Mouse (Mus musculus): Measurements from ENCODE around the gene Ptgs2.

The Ptgs2 gene

DNA sequence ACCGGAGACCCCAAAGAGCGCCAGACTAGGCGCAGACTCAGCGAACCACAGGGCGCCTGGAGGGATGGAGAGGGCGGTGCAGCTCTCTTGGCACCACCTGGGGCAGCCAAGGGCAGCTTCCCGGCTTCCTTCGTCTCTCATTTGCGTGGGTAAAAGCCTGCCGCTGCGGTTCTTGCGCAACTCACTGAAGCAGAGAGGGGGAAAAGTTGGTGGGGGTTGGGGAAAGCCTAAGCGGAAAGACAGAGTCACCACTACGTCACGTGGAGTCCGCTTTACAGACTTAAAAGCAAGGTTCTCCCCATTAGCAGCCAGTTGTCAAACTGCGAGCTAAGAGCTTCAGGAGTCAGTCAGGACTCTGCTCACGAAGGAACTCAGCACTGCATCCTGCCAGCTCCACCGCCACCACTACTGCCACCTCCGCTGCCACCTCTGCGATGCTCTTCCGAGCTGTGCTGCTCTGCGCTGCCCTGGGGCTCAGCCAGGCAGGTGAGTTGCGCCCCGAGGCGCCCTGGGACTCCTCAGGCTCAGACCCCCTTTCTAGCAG is at the start of gene Ptgs2:
Ptgs2 (plus strand) TSS at position 242 of the 544 bp plus-strand sequence.
- no peak for DNase-seq (ENCODE audit: low read depth, low spot score)

GRCm38 (mm10) chr1:150050256-150050655 is 49.6 kb upstream of the Ptgs2 start:
- DNase-seq (ENCODE audit: low read depth, low spot score) = no peak

- DNase-seq (ENCODE audit: low read depth, low spot score) = no peak
These were observed 34.1 kb upstream of the Ptgs2 start for GRCm38 (mm10) chr1:150065684-150066083.

DNA sequence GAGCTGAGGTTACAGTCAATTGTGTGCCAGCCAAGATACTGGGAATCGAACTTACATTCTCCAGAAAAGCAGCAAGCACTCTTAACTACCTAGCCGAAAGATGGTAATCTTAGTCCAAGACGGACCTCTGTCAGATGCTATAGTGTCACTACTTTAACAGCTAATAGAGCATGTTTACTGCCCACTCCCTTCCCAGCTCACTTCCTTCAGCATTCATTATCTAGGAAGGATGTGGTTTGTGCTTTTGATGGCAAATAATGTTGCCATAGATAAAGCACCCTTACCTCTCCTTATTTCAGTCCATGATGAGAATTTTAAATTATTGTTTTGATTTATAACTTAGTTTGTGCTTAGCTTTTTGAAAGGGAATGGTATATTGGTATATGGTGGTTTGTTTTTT is 27.0 kb upstream of the Ptgs2 start:
- DNase-seq (ENCODE audit: low read depth, low spot score) = no peak

- DNase-seq (ENCODE audit: low read depth, low spot score) = no peak
These were observed 25.2 kb upstream of the Ptgs2 start for GRCm38 (mm10) chr1:150074609-150075008.

DNA sequence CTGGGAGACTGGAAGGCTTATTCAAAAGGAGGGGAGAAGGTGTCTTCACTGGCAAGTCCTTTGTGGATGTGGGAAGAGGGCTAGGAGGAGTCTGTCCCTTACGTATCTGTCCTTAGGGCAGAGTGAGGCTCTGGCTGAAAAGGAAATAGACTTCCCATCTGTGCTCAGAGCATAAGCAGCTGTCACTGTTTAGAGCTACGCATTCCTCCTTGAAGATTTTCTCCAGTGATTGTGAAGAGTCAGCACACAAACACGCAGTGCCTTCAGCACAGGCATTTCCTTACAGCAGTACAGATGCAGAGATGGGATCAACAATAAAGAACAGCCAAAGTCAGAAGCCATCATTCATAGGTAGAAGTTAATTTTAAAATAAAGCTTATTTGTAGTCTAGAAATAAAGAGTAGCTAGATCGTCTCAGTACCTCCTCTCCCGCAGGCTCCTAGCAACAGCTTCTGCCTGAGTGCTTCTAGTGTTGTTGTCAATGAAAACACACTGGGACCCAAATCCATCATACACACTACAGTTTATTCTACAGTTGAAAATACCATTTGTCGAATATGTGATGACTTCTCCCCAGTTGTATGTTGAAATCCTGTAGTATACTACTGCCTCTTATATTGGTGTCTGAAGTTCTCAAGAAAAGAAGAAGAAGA is 10.7 kb upstream of the Ptgs2 start:
- no peak for DNase-seq (ENCODE audit: low read depth, low spot score)

- DNase-seq (ENCODE audit: low read depth, low spot score) = no peak
These were observed 9.6 kb upstream of the Ptgs2 start for GRCm38 (mm10) chr1:150090229-150090628.

DNA sequence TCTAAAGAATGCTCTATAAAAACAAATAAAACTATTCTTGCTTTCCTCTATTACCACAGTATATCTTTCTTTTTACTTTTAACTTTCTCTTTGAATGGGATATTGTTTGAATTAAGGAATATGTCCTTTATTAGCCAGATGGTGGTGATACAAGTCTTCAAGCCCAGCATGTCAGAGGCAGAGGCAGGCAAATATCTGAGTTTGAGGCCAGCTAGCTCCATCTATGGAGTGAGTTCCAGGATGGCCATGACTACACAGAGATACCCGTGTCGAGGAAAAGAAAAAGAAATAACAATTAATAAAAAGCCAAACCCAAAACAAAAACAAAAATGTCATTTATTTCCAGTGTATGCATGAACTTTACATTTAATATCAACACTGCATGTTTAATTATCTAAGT is 2.8 kb upstream of the Ptgs2 start:
- no peak for DNase-seq (ENCODE audit: low read depth, low spot score)

- DNase-seq (ENCODE audit: low read depth, low spot score) = no peak
These were observed 2.1 kb upstream of the Ptgs2 start for GRCm38 (mm10) chr1:150097721-150098120.

- no peak for DNase-seq (ENCODE audit: low read depth, low spot score)
These were observed 457 bp upstream of the Ptgs2 start for GRCm38 (mm10) chr1:150099374-150099773.

- DNase-seq (ENCODE audit: low read depth, low spot score) = no peak
These were observed 4.4 kb downstream of the Ptgs2 start for GRCm38 (mm10) chr1:150104228-150104720.

GRCm38 (mm10) chr1:150106736-150107135 is 6.9 kb downstream of the Ptgs2 start:
- DNase-seq (ENCODE audit: low read depth, low spot score) = no peak

GRCm38 (mm10) chr1:150109591-150109990 is 9.8 kb downstream of the Ptgs2 start:
- DNase-seq (ENCODE audit: low read depth, low spot score) = no peak

GRCm38 (mm10) chr1:150115352-150115751 is 15.5 kb downstream of the Ptgs2 start:
- DNase-seq (ENCODE audit: low read depth, low spot score) = no peak

DNA sequence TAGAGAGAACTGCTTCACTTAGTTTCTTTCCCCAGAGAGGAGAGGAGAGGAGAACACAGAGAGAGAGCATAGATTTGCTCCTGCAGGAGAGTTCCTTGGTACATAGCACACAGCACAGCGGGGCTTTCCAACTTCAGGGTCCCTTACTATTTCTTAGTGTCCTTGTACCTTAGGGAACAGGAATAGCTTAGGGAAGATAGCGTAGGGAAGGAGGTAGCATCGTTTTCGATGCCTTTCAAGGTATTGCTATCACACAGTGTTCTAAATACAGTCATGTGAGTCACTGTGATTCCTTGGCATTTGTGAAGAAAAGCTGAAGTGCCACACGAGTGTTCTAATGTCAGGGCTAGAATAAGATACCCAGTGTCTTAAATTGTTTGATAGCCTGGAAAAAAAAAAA is 18.5 kb downstream of the Ptgs2 start:
- DNase-seq (ENCODE audit: low read depth, low spot score) = no peak

DNA sequence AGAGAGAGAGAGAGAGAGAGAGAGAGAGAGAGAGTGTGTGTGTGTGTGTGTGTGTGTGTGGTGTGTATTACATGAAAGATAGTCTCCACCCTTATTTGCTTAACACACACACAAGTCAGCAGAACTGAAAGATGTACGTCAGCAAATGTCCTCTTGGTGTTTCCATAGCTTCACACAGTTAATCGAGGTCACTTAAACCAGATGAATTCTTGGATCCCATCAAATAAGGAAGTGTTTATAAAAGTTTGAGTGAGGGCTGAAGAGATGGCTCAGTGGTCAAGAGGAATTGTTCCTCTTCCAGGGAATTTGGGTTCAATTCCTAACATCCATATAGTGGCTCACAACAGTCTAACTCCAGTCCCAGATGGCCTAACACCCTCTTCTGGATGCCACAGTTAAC is 25.7 kb downstream of the Ptgs2 start:
- no peak for DNase-seq (ENCODE audit: low read depth, low spot score)

DNA sequence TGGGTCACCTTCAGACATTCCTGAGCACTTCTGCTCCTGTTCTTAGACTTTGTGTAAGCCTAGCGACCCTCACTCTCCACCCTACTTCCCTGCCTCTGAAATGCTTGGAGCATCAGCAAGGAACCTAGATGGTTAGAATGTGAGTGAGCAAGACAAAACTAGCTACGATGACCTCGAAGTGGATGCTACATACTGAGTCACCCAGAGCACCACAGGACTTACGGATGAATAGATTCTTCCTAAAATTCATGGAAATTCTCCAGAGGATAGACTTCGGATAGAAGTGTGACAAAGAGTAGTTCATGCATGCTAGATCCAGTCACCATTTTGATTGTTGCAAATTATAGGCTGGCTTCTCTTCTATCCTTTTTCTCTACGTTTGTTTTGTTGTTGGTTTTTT is 30.2 kb downstream of the Ptgs2 start:
- no peak for DNase-seq (ENCODE audit: low read depth, low spot score)

- DNase-seq (ENCODE audit: low read depth, low spot score) = no peak
These were observed 30.9 kb downstream of the Ptgs2 start for GRCm38 (mm10) chr1:150130586-150131275.

DNA sequence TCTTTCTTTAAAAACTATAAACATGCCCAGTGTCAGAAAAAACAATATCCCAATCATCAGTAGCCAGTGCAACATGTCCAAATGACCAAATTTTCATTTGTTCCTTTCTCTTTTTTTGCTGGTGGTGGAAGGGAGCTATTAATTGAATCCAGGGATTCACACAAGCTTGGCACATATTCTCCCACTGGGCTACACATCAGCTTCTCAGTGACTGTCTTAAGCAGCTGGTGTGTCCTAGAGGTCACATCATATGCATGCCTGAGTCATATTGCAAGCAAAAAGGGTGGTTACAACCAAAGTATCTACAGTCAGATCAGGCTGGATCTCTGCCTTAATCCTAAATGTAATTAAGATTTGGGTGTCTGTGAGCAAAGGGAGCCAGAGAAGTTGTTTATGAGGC is 35.5 kb downstream of the Ptgs2 start:
- DNase-seq (ENCODE audit: low read depth, low spot score) = no peak

DNA sequence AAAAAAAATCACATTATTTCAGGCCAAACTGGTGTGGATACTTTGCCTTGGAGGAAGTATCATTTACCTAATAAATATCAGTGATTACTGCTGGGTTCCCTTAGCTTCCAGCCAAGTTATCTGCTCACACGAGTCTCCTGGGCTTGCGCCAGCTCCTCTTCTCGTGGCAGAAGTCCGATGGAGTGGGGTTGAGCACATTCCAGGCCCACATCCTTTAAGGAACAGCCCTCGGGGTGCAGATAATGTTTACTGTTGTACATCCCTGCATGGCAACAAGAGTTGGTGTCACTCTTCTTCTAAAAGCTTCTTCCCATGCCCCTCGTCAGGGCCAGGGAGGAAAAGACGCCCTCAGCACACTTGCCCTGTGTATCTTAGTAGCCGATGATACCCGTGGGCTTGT is 39.9 kb downstream of the Ptgs2 start:
- no peak for DNase-seq (ENCODE audit: low read depth, low spot score)

DNA sequence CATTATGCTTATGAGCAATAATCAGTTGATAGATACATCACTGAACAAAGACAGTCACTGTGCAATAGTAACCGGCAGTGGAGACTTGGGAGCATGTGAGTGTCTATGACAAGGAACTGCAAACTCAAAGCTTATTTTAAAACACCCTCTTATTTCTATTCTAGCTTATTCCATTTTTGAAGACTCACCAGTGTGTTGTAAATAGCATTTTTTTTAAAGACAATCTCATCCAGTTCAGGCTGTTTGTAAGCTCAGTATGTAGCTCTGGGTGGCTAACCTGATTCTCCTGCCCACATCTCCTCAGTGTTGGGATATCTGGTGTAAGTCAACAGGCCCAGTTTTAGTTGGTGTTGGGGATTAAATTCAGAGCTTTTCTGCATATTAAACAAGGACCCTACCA is 42.1 kb downstream of the Ptgs2 start:
- DNase-seq (ENCODE audit: low read depth, low spot score) = no peak

DNA sequence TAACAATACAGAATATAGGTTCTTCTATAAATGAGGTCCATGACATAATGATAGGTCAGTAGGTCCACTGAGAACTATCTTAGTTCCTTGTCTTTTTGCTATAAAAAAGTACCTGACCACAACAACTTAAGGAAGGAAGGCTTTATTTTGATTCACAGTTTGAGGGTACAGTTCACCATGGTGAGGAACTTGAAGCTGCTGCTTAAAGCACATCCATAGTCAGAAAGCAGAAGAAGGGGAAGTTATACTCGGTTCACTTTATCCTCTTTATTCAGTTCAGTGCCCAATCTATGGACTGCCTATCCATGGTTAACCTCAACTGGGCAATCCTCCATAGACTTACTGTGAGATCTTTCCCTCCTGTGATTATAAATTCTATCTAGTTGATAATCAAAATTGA is 43.7 kb downstream of the Ptgs2 start:
- no peak for DNase-seq (ENCODE audit: low read depth, low spot score)

GRCm38 (mm10) chr1:150145049-150145448 is 45.2 kb downstream of the Ptgs2 start:
- no peak for DNase-seq (ENCODE audit: low read depth, low spot score)

All from WW6 (cell line).